Mouse (Mus musculus) forebrain, embryonic 14.5 days (tissue): ENCODE results near the gene Agbl4. TPM values are rescaled to one million over a fixed set of nuclear protein-coding genes. Genes with fewer than 3 reads are reported as not detected.

Experiments used
- ATAC-seq: fragments of 200-750 bp; cut with Nextera tagmentation; 2 replicates; pipeline ENCODE4 v1.8.0; 2017; ENCODE audit warnings: mild to moderate bottlenecking, moderate library complexity
- DNase-seq: peaks from one replicate; pipeline ENCODE4 v3.0.0-alpha.2; 2015; ENCODE audit warnings: low spot score
- H3K27ac ChIP-seq: fragments of 300-500 bp; sonication (generic); 2 replicates; pipeline ENCODE4 v1.5.1; 2014; ENCODE audit warnings: low read depth, mild to moderate bottlenecking, control low read depth, low read length, moderate library complexity
- H3K27me3 ChIP-seq: fragments of 300-500 bp; sonication (generic); replicated peaks from 2 replicates; pipeline ENCODE4 v1.6.1; 2014; ENCODE audit warnings: low read length, control low read depth, mixed read lengths; ENCODE audit not compliant: control insufficient read depth, insufficient read depth
- H3K36me3 ChIP-seq: fragments of 300-500 bp; sonication (generic); 2 replicates; pipeline ENCODE4 v1.6.1; 2014; ENCODE audit warnings: low read length, control low read depth; ENCODE audit not compliant: control insufficient read depth, insufficient read depth
- H3K4me1 ChIP-seq: fragments of 300-500 bp; sonication (generic); 2 replicates; pipeline ENCODE4 v1.6.1; 2014; ENCODE audit warnings: antibody characterized with exemption, low read length, control low read depth; ENCODE audit not compliant: control insufficient read depth, insufficient read depth
- H3K4me2 ChIP-seq: fragments of 300-500 bp; sonication (generic); 2 replicates; pipeline ENCODE4 v1.6.1; 2014; ENCODE audit warnings: mild to moderate bottlenecking, control low read depth, low read length
- H3K4me3 ChIP-seq: fragments of 300-500 bp; sonication (generic); 2 replicates; pipeline ENCODE4 v1.5.1; 2014; ENCODE audit warnings: low read depth, low read length, control low read depth
- H3K9ac ChIP-seq: fragments of 300-500 bp; sonication (generic); 2 replicates; pipeline ENCODE4 v1.6.1; 2014; ENCODE audit warnings: mild to moderate bottlenecking, low read length, control low read depth, moderate library complexity
- H3K9me3 ChIP-seq: fragments of 300-500 bp; sonication (generic); replicated peaks from 2 replicates; pipeline ENCODE4 v1.6.1; 2016; ENCODE audit warnings: low read length, control low read depth, mixed read lengths; ENCODE audit not compliant: control insufficient read depth
- WGBS: fragments of 180-500 bp; shearing (Covaris S2); extraction: QIAGEN DNeasy Blood & Tissue Kit; methylation state at CpG from one replicate; pipeline ENCODE4 v1.1.7; 2014; 5-methylcytosine and 5-hydroxymethylcytosine counted together
- polyA plus RNA-seq: library from polyadenylated mRNA; unstranded; fragments of >200 nt; fragmentation: Nextera tagmentation; extraction: Ambion mirVana; gene quantifications from 2 replicates; pipeline ENCODE4 v1.2.1, GENCODE M21; 2014

The Agbl4 gene
- polyA plus RNA-seq, 1 experiment from 2014 or later, result 2.3 TPM

- 72% methylated on average over 8 of the region's 8 CpGs for WGBS
- no peak overlapping the region for H3K9ac ChIP-seq
- no peak for DNase-seq
These were observed 1210.5 kb downstream of the Agbl4 start for GRCm38 (mm10) chr4:111607826-111608500.

GRCm38 (mm10) chr4:111621865-111622264 is 1224.4 kb downstream of the Agbl4 start:
- H3K27ac ChIP-seq, result no peak overlapping the region
- DNase-seq, result peak; percentile 33
- no peaks in the 10 kb centered on the region for H3K9me3 ChIP-seq
- H3K36me3 ChIP-seq, result no peaks in the 10 kb centered on the region
- H3K4me3 ChIP-seq, result no peak overlapping the region
- no peaks in the 10 kb centered on the region for H3K4me1 ChIP-seq
- H3K9ac ChIP-seq, result no peak overlapping the region
- ATAC-seq, result peak; percentile 38; the same call in 1 of the 2 replicates
- WGBS, result 36% methylated on average over 2 of the region's 2 CpGs
- H3K4me2 ChIP-seq, result no peak overlapping the region
- H3K27me3 ChIP-seq, result no peaks in the 10 kb centered on the region

More at GRCm38 (mm10) chr4:111607826-111608500, 1210.5 kb downstream of the Agbl4 start:
- Histone ChIP-seq H3K4me2 (no peak overlapping the region), H3K4me1 (no peaks in the 10 kb centered on the region), H3K36me3 (no peaks in the 10 kb centered on the region), H3K4me3 (no peak overlapping the region), H3K9me3 (no peaks in the 10 kb centered on the region), H3K27ac (no peak overlapping the region), H3K27me3 (no peaks in the 10 kb centered on the region)
- ATAC-seq, result no peak

GRCm38 (mm10) chr4:111624914-111625313 is 1227.5 kb downstream of the Agbl4 start:
- H3K4me1 ChIP-seq, result no peaks in the 10 kb centered on the region
- H3K4me2 ChIP-seq, result no peak overlapping the region
- no peaks in the 10 kb centered on the region for H3K27me3 ChIP-seq
- no peak overlapping the region for H3K4me3 ChIP-seq
- H3K9me3 ChIP-seq, result no peaks in the 10 kb centered on the region
- no peak overlapping the region for H3K9ac ChIP-seq
- 66% methylated on average over 5 of the region's 5 CpGs for WGBS
- DNase-seq (peak; percentile 17), ATAC-seq (peak; percentile 25; the same call in 1 of the 2 replicates)
- H3K36me3 ChIP-seq, result no peaks in the 10 kb centered on the region
- H3K27ac ChIP-seq, result no peak overlapping the region

- Histone ChIP-seq H3K4me2 (no peak overlapping the region), H3K36me3 (no peaks in the 10 kb centered on the region), H3K4me1 (no peaks in the 10 kb centered on the region), H3K9ac (no peak overlapping the region), H3K9me3 (no peaks in the 10 kb centered on the region), H3K27ac (no peak overlapping the region), H3K4me3 (no peak overlapping the region), H3K27me3 (no peaks in the 10 kb centered on the region)
- ATAC-seq (peak; percentile 76), DNase-seq (peak; percentile 74)
- 38% methylated on average over 8 of the region's 8 CpGs for WGBS
These were observed 1228.8 kb downstream of the Agbl4 start for GRCm38 (mm10) chr4:111626118-111626830.

- DNase-seq, result no peak
- H3K27ac ChIP-seq, result no peak overlapping the region
- H3K27me3 ChIP-seq, result no peaks in the 10 kb centered on the region
- H3K4me2 ChIP-seq, result no peak overlapping the region
- no peak overlapping the region for H3K4me3 ChIP-seq
- H3K4me1 ChIP-seq, result peaks cover 4% of the 10 kb centered on the region
- H3K9me3 ChIP-seq, result no peaks in the 10 kb centered on the region
- no peak for ATAC-seq
- WGBS, result 62% methylated on average over 1 of the region's 1 CpGs
- H3K36me3 ChIP-seq, result no peaks in the 10 kb centered on the region
- no peak overlapping the region for H3K9ac ChIP-seq
These were observed 1235.2 kb downstream of the Agbl4 start for GRCm38 (mm10) chr4:111632615-111633014.

GRCm38 (mm10) chr4:111635538-111636124 is 1238.2 kb downstream of the Agbl4 start:
- Histone ChIP-seq H3K9me3 (no peaks in the 10 kb centered on the region), H3K27me3 (no peaks in the 10 kb centered on the region), H3K36me3 (no peaks in the 10 kb centered on the region), H3K4me3 (no peak overlapping the region), H3K4me2 (no peak overlapping the region), H3K27ac (no peak overlapping the region), H3K4me1 (peaks cover 8% of the 10 kb centered on the region), H3K9ac (no peak overlapping the region)
- 20% methylated on average over 3 of the region's 3 CpGs for WGBS
- DNase-seq (peak; percentile 90), ATAC-seq (peak; percentile 89)

GRCm38 (mm10) chr4:111638948-111639708 is 1241.7 kb downstream of the Agbl4 start:
- ATAC-seq, result no peak
- no peak for DNase-seq
- H3K27ac ChIP-seq, result no peak overlapping the region

GRCm38 (mm10) chr4:111645117-111645830 is 1247.8 kb downstream of the Agbl4 start:
- Histone ChIP-seq H3K9me3 (no peaks in the 10 kb centered on the region), H3K9ac (no peak overlapping the region), H3K4me1 (no peaks in the 10 kb centered on the region), H3K4me2 (no peak overlapping the region), H3K36me3 (no peaks in the 10 kb centered on the region), H3K27me3 (no peaks in the 10 kb centered on the region), H3K4me3 (no peak overlapping the region), H3K27ac (no peak overlapping the region)
- peak; percentile 70 for ATAC-seq
- 60% methylated on average over 6 of the region's 6 CpGs for WGBS
- DNase-seq, result peak; percentile 59

More at GRCm38 (mm10) chr4:111638948-111639708, 1241.7 kb downstream of the Agbl4 start:
- Histone ChIP-seq H3K9ac (no peak overlapping the region), H3K4me1 (peaks cover 8% of the 10 kb centered on the region), H3K36me3 (no peaks in the 10 kb centered on the region), H3K4me2 (no peak overlapping the region), H3K9me3 (no peaks in the 10 kb centered on the region), H3K27me3 (no peaks in the 10 kb centered on the region), H3K4me3 (no peak overlapping the region)
- WGBS, result 68% methylated on average over 5 of the region's 5 CpGs
